Mouse (Mus musculus) midbrain, embryonic 14.5 days (tissue): ENCODE data around the gene Mical2. TPM values are rescaled to one million over a fixed set of nuclear protein-coding genes. Genes with fewer than 3 reads are reported as not detected.

Experiments
- ATAC-seq: fragments of 200-750 bp; cut with Nextera tagmentation; 2 replicates; pipeline ENCODE4 v1.8.0; 2017; ENCODE audit warnings: moderate number of reproducible peaks, moderate library complexity; ENCODE audit not compliant: low FRiP score, low TSS enrichment
- DNase-seq: peaks from one replicate; pipeline ENCODE4 v3.0.0-alpha.2; 2015
- H3K27ac ChIP-seq: fragments of 300-500 bp; sonication (generic); replicated peaks from 2 replicates; pipeline ENCODE4 v1.5.1; 2014; ENCODE audit warnings: mild to moderate bottlenecking, low read depth, low read length, moderate library complexity
- H3K27me3 ChIP-seq: fragments of 300-500 bp; sonication (generic); 2 replicates; pipeline ENCODE4 v1.6.1; 2014; ENCODE audit warnings: low read length, control low read depth, mixed read lengths; ENCODE audit not compliant: control insufficient read depth, insufficient read depth
- H3K36me3 ChIP-seq: fragments of 300-500 bp; sonication (generic); 2 replicates; pipeline ENCODE4 v1.6.1; 2014; ENCODE audit warnings: low read length, control low read depth; ENCODE audit not compliant: control insufficient read depth, insufficient read depth
- H3K4me1 ChIP-seq: fragments of 300-500 bp; sonication (generic); 2 replicates; pipeline ENCODE4 v1.6.1; 2014; ENCODE audit warnings: mild to moderate bottlenecking, antibody characterized with exemption, low read length, control low read depth; ENCODE audit not compliant: control insufficient read depth, insufficient read depth
- H3K4me2 ChIP-seq: fragments of 300-500 bp; sonication (generic); 2 replicates; pipeline ENCODE4 v1.6.1; 2014; ENCODE audit warnings: mild to moderate bottlenecking, low read length, moderate library complexity
- H3K4me3 ChIP-seq: fragments of 300-500 bp; sonication (generic); replicated peaks from 2 replicates; pipeline ENCODE4 v1.5.1; 2014; ENCODE audit warnings: low read depth, low read length
- H3K9ac ChIP-seq: fragments of 300-500 bp; sonication (generic); replicated peaks from 2 replicates; pipeline ENCODE4 v1.6.1; 2014; ENCODE audit warnings: mild to moderate bottlenecking, low read length, moderate library complexity
- H3K9me3 ChIP-seq: fragments of 300-500 bp; sonication (generic); 2 replicates; pipeline ENCODE4 v1.6.1; 2016; ENCODE audit warnings: low read length, control low read depth, mixed read lengths; ENCODE audit not compliant: control insufficient read depth
- WGBS: fragments of 180-500 bp; shearing (Covaris S2); extraction: QIAGEN DNeasy Blood & Tissue Kit; methylation state at CpG from one replicate; pipeline ENCODE4 v1.1.7; 2014; 5-methylcytosine and 5-hydroxymethylcytosine counted together
- polyA plus RNA-seq: library from polyadenylated mRNA; unstranded; fragments of >200 nt; fragmentation: Nextera tagmentation; extraction: Ambion mirVana; gene quantifications from 2 replicates; pipeline ENCODE4 v1.2.1, GENCODE M21; 2014

Mical2 gene
- 1.6 and 2.1 TPM in 2 replicates for polyA plus RNA-seq

GRCm38 (mm10) chr7:112225615-112226262, at the start of gene Mical2:
Mical2 (plus strand) TSS chr7:112225856.
- Histone ChIP-seq H3K27me3 (peaks cover 37% of the 10 kb centered on the region), H3K4me3 (peak within 1 kb of the TSS; percentile 56), H3K9me3 (no peaks in the 10 kb centered on the region), H3K27ac (no peak within 1 kb of the TSS), H3K4me2 (peak within 1 kb of the TSS; percentile 99), H3K9ac (peak within 1 kb of the TSS; percentile 56), H3K4me1 (peaks cover 14% of the 10 kb centered on the region), H3K36me3 (no peaks in the 10 kb centered on the region)
- ATAC-seq (peak; percentile 97), DNase-seq (peak; percentile 95)
- under 1% methylated on average over 53 of the region's 53 CpGs for WGBS

DNA sequence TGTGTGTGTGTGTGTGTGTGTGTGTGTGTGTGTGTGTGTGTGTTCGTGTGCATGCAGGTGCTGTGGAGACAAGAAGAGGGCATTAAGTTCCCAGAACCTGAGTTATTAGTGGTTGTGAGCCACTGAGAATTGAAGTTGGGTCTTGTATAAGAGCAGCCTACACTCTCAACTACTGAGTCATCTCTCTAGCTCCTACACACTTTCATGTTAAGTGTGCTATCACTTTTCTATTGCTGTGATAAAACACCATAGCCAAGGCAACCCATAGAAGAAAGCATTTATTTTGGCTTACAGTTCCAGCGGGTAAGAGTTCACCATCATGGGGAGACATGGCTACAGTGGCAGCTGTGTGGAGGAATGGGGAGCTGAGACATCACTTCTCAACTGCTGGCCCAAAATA, 49.0 kb upstream of the Mical2 start:
- WGBS: 83% methylated on average over 2 of the region's 2 CpGs
- Histone ChIP-seq H3K9me3 (no peaks in the 10 kb centered on the region), H3K4me3 (no peak overlapping the region), H3K4me2 (no peak overlapping the region), H3K27ac (no peak overlapping the region), H3K36me3 (no peaks in the 10 kb centered on the region), H3K27me3 (no peaks in the 10 kb centered on the region), H3K9ac (no peak overlapping the region), H3K4me1 (no peaks in the 10 kb centered on the region)
- ATAC-seq (no peak), DNase-seq (no peak)

DNA sequence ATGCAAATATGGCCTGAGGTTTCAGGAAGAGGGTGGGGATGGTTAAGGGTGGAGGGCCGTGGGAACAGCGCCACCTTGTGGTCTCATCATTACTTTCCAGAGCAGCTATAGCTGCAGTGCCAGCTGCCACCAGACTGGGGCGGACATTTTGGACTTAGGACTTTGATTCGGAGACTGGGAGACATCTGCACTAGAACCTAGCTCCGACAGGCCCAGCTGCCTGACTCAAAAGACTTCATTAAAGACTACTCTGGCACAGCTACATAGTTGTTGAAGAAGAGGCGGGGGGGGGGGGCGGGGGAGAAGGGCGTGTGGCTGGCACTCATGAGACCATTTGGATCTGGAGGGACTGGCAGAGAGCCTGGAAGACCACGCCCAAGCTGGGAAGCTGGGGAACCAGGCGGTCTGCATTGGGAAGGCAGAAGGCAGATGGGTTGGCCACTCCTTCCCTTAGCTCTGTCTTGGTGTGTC, 45.4 kb upstream of the Mical2 start:
- Histone ChIP-seq H3K4me1 (no peaks in the 10 kb centered on the region), H3K4me2 (peak overlapping the region; percentile 4; the same call in 1 of the 2 replicates), H3K4me3 (no peak overlapping the region), H3K27me3 (no peaks in the 10 kb centered on the region), H3K9ac (no peak overlapping the region), H3K9me3 (no peaks in the 10 kb centered on the region), H3K27ac (no peak overlapping the region), H3K36me3 (no peaks in the 10 kb centered on the region)
- DNase-seq (peak; percentile 88), ATAC-seq (peak; percentile 57)
- WGBS: 16% methylated on average over 10 of the region's 10 CpGs

- H3K27me3 ChIP-seq: no peaks in the 10 kb centered on the region
- no peaks in the 10 kb centered on the region for H3K36me3 ChIP-seq
- H3K4me1 ChIP-seq: no peaks in the 10 kb centered on the region
- no peak overlapping the region for H3K4me3 ChIP-seq
- peak; percentile 32; the same call in 1 of the 2 replicates for ATAC-seq
- 36% methylated on average over 5 of the region's 5 CpGs for WGBS
- H3K27ac ChIP-seq: no peak overlapping the region
- peak; percentile 88 for DNase-seq
- no peak overlapping the region for H3K4me2 ChIP-seq
- H3K9me3 ChIP-seq: no peaks in the 10 kb centered on the region
- no peak overlapping the region for H3K9ac ChIP-seq
Observed at GRCm38 (mm10) chr7:112183258-112183841, 42.3 kb upstream of the Mical2 start.

GRCm38 (mm10) chr7:112184519-112185225, 41.0 kb upstream of the Mical2 start:
- Histone ChIP-seq H3K27ac (no peak overlapping the region), H3K36me3 (no peaks in the 10 kb centered on the region), H3K9ac (no peak overlapping the region), H3K9me3 (no peaks in the 10 kb centered on the region), H3K4me1 (no peaks in the 10 kb centered on the region), H3K4me2 (no peak overlapping the region), H3K27me3 (no peaks in the 10 kb centered on the region), H3K4me3 (no peak overlapping the region)
- DNase-seq: peak; percentile 22
- ATAC-seq: no peak
- WGBS: 79% methylated on average over 6 of the region's 6 CpGs

DNA sequence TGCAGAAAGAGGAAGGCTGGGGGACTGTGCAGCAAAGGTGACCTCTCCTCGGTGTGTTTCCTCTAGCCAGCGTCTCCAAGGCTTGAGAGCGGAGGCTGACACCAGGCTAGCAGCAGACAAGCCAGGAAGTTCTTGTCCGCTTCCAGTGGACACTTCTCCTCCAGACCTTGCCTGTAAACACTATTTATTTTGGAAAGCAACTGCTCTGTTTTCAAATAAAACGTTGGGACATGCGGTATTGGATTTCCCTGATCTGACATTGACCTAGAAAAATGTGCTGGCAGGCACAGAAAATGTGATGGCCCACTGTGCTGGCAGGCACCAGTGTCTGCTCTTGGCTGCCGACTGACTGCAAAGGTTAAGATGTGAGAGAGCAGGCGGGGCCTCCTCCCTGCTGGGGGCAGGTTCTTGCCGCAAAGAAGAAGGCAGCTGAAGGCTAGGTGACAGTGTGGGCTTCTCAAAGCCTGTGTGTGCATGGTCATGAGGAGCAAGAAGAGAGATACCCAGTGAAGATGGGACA, 40.4 kb upstream of the Mical2 start:
- 80% methylated on average over 9 of the region's 9 CpGs for WGBS
- Histone ChIP-seq H3K9ac (no peak overlapping the region), H3K4me1 (no peaks in the 10 kb centered on the region), H3K36me3 (no peaks in the 10 kb centered on the region), H3K27ac (no peak overlapping the region), H3K4me3 (no peak overlapping the region), H3K27me3 (no peaks in the 10 kb centered on the region), H3K4me2 (no peak overlapping the region), H3K9me3 (no peaks in the 10 kb centered on the region)
- ATAC-seq (no peak), DNase-seq (no peak)

- H3K4me2 ChIP-seq: no peak overlapping the region
- no peak overlapping the region for H3K4me3 ChIP-seq
- H3K9ac ChIP-seq: no peak overlapping the region
- WGBS: 89% methylated on average over 7 of the region's 7 CpGs
- H3K27ac ChIP-seq: no peak overlapping the region
- no peaks in the 10 kb centered on the region for H3K36me3 ChIP-seq
- no peaks in the 10 kb centered on the region for H3K9me3 ChIP-seq
- H3K4me1 ChIP-seq: no peaks in the 10 kb centered on the region
- no peak for ATAC-seq
- no peak for DNase-seq
- no peaks in the 10 kb centered on the region for H3K27me3 ChIP-seq
Observed at GRCm38 (mm10) chr7:112186871-112187270, 38.8 kb upstream of the Mical2 start.

- no peaks in the 10 kb centered on the region for H3K27me3 ChIP-seq
- no peaks in the 10 kb centered on the region for H3K9me3 ChIP-seq
- H3K36me3 ChIP-seq: no peaks in the 10 kb centered on the region
- ATAC-seq (no peak), DNase-seq (no peak)
- H3K4me1 ChIP-seq: no peaks in the 10 kb centered on the region
- no peak overlapping the region for H3K27ac ChIP-seq
- H3K9ac ChIP-seq: no peak overlapping the region
- 81% methylated on average over 13 of the region's 13 CpGs for WGBS
- no peak overlapping the region for H3K4me3 ChIP-seq
- no peak overlapping the region for H3K4me2 ChIP-seq
Observed at GRCm38 (mm10) chr7:112187536-112188459, 37.9 kb upstream of the Mical2 start.
